Comparison of ENCODE assay signal across 7 mouse cellular contexts in genomic region chr17:27826908-27827383, GRCm38 (mm10). TPM values are rescaled to one million over a fixed set of nuclear protein-coding genes. Genes with fewer than 3 reads are reported as not detected.
DNase-seq lines count a peak whose midpoint lies in the region; ATAC-seq and TF ChIP-seq lines count a peak whose summit lies in the region.

No protein-coding gene starts in this region.

- 2% methylated on average over 9 of the region's 9 CpGs for WGBS in embryonic facial prominence, embryonic 13.5 days
- WGBS in limb, embryonic 15.5 days: under 1% methylated on average over 9 of the region's 9 CpGs
- WGBS in midbrain, postnatal 0 days: under 1% methylated on average over 8 of the region's 9 CpGs

- DNase-seq in T-cell, adult 2 months (ENCODE audit: low spot score): peak; percentile 66
- DNase-seq in heart, postnatal 14 days: peak; percentile 45 to 46
- peak; percentile 2 for DNase-seq in midbrain, postnatal 0 days (ENCODE audit: low spot score)
- DNase-seq in thymus, postnatal 25 days: peak; percentile 33
- DNase-seq in urinary bladder, adult 18-20 months (ENCODE audit: low spot score in 2 of 2): no peak

- H3K36me3 ChIP-seq in embryonic facial prominence, embryonic 13.5 days: no peaks in the 10 kb centered on the region
- no peaks in the 10 kb centered on the region for H3K36me3 ChIP-seq in limb, embryonic 15.5 days
- H3K36me3 ChIP-seq in midbrain, postnatal 0 days (ENCODE audit: insufficient read depth, low read length): no peaks in the 10 kb centered on the region

- H3K27ac ChIP-seq in embryonic facial prominence, embryonic 13.5 days: peak overlapping the region; percentile 63
- no peak overlapping the region for H3K27ac ChIP-seq in limb, embryonic 15.5 days
- H3K27ac ChIP-seq in midbrain, postnatal 0 days (ENCODE audit: low read depth, low read length): no peak overlapping the region

- intact Hi-C loops in heart, postnatal 14 days (cut with DNase I): no loop called here

- H3K27me3 ChIP-seq in embryonic facial prominence, embryonic 13.5 days: no peaks in the 10 kb centered on the region
- no peaks in the 10 kb centered on the region for H3K27me3 ChIP-seq in limb, embryonic 15.5 days
- no peaks in the 10 kb centered on the region for H3K27me3 ChIP-seq in midbrain, postnatal 0 days (ENCODE audit: insufficient read depth, low read length)

- TF ChIP-seq CTCF in midbrain, postnatal 0 days (IDR thresholded peaks at IDR 0.05): no peak

- ATAC-seq in embryonic facial prominence, embryonic 13.5 days (ENCODE audit: insufficient number of reproducible peaks, insufficient read depth, low FRiP score, low TSS enrichment, low read depth): no peak
- no peak for ATAC-seq in limb, embryonic 15.5 days (ENCODE audit: insufficient number of reproducible peaks, low FRiP score, low TSS enrichment, low read depth)
- ATAC-seq in midbrain, postnatal 0 days (ENCODE audit: low FRiP score): no peak

- no peaks in the 10 kb centered on the region for H3K9me3 ChIP-seq in embryonic facial prominence, embryonic 13.5 days
- no peaks in the 10 kb centered on the region for H3K9me3 ChIP-seq in limb, embryonic 15.5 days
- no peaks in the 10 kb centered on the region for H3K9me3 ChIP-seq in midbrain, postnatal 0 days (ENCODE audit: low read length)

- H3K9ac ChIP-seq in embryonic facial prominence, embryonic 13.5 days: peak overlapping the region; percentile 62; the same call in 1 of the 2 replicates
- peak overlapping the region; percentile 23; the same call in 1 of the 2 replicates for H3K9ac ChIP-seq in limb, embryonic 15.5 days
- no peak overlapping the region for H3K9ac ChIP-seq in midbrain, postnatal 0 days (replicated peaks; ENCODE audit: low read length, poor library complexity, severe bottlenecking)

- peak overlapping the region; percentile 36 for H3K4me3 ChIP-seq in embryonic facial prominence, embryonic 13.5 days
- H3K4me3 ChIP-seq in limb, embryonic 15.5 days: peak overlapping the region; percentile 35
- no peak overlapping the region for H3K4me3 ChIP-seq in midbrain, postnatal 0 days (ENCODE audit: low read depth, low read length)

- peaks cover 21% of the 10 kb centered on the region; the same call in 1 of the 2 replicates for H3K4me1 ChIP-seq in embryonic facial prominence, embryonic 13.5 days
- peaks cover 6% of the 10 kb centered on the region for H3K4me1 ChIP-seq in limb, embryonic 15.5 days
- no peaks in the 10 kb centered on the region for H3K4me1 ChIP-seq in midbrain, postnatal 0 days (ENCODE audit: insufficient read depth, low read length)

- H3K4me2 ChIP-seq in embryonic facial prominence, embryonic 13.5 days: peak overlapping the region; percentile 61
- H3K4me2 ChIP-seq in limb, embryonic 15.5 days: peak overlapping the region; percentile 58
- H3K4me2 ChIP-seq in midbrain, postnatal 0 days (ENCODE audit: low read depth, low read length, poor library complexity, severe bottlenecking): peak overlapping the region; percentile 43

RNA-seq across cellular contexts. Expression of gene D17Wsu92e, which starts 6.5 kb away (rescaled TPM):
- polyA plus RNA-seq in embryonic facial prominence, embryonic 13.5 days (2015; fragmentation: Nextera tagmentation; extraction: Ambion mirVana): 18.3 and 20.2 TPM in 2 replicates
- total RNA-seq in heart, postnatal 14 days (2021): 100 to 1,000 TPM; 114 to 117 TPM
- 16.4 and 17.0 TPM in 2 replicates for polyA plus RNA-seq in limb, embryonic 15.5 days (2015; fragmentation: Nextera tagmentation; extraction: Ambion mirVana)
- total RNA-seq in midbrain, postnatal 0 days (2014; rRNA removed): 72.8 and 73.8 TPM in 2 replicates
- 8.3 and 8.7 TPM in 2 replicates for polyA plus RNA-seq in midbrain, postnatal 0 days (2015; fragmentation: Nextera tagmentation; extraction: Ambion mirVana)

RNA-seq across cellular contexts. Expression of gene Snrpc, which starts 11.0 kb away (rescaled TPM):
- polyA plus RNA-seq in embryonic facial prominence, embryonic 13.5 days (2015; fragmentation: Nextera tagmentation; extraction: Ambion mirVana): 326 and 362 TPM in 2 replicates
- 10 to 100 TPM; 61.8 to 70.0 TPM for total RNA-seq in heart, postnatal 14 days (2021)
- 270 and 277 TPM in 2 replicates for polyA plus RNA-seq in limb, embryonic 15.5 days (2015; fragmentation: Nextera tagmentation; extraction: Ambion mirVana)
- total RNA-seq in midbrain, postnatal 0 days (2014; rRNA removed): 112 and 140 TPM in 2 replicates
- 210 and 216 TPM in 2 replicates for polyA plus RNA-seq in midbrain, postnatal 0 days (2015; fragmentation: Nextera tagmentation; extraction: Ambion mirVana)

RNA-seq across cellular contexts. Expression of gene Uhrf1bp1, which starts 29.3 kb away (rescaled TPM):
- polyA plus RNA-seq in embryonic facial prominence, embryonic 13.5 days (2015; fragmentation: Nextera tagmentation; extraction: Ambion mirVana): 6.5 and 7.1 TPM in 2 replicates
- 10 to 100 TPM; 14.3 to 18.7 TPM for total RNA-seq in heart, postnatal 14 days (2021)
- 4.5 and 5.7 TPM in 2 replicates for polyA plus RNA-seq in limb, embryonic 15.5 days (2015; fragmentation: Nextera tagmentation; extraction: Ambion mirVana)
- total RNA-seq in midbrain, postnatal 0 days (2014; rRNA removed): 18.0 and 19.9 TPM in 2 replicates
- 3.9 and 4.5 TPM in 2 replicates for polyA plus RNA-seq in midbrain, postnatal 0 days (2015; fragmentation: Nextera tagmentation; extraction: Ambion mirVana)

Comparison
In these comparisons a context has a peak if more than half of its experiments do, and no peak if none do; other contexts are left out.
1. DNase-seq: peak in T-cell, adult 2 months (single experiment), heart, postnatal 14 days (2 of 2), midbrain, postnatal 0 days (single experiment) and thymus, postnatal 25 days (single experiment); none in urinary bladder, adult 18-20 months (0 of 2).
2. Peak in every context shown above with its lines, with median percentiles within 50 percentile points of each other: H3K4me2 ChIP-seq.